Mouse (Mus musculus) cerebellum, adult 2 months (tissue): ENCODE measurements around the gene Terf2.

Source experiments
- CTCF ChIP-seq: fragments of 200-500 bp; IDR thresholded peaks from 2 replicates; pipeline ENCODE4 v1.5.1; 2011; ENCODE audit warnings: low read depth, mild to moderate bottlenecking, control low read depth, low read length, moderate library complexity, borderline replicate concordance; ENCODE audit not compliant: insufficient read depth
- POLR2A ChIP-seq: fragments of 200-500 bp; IDR thresholded peaks from 2 replicates; pipeline ENCODE4 v1.6.1; 2011; ENCODE audit warnings: low read length, control low read depth, borderline replicate concordance; ENCODE audit not compliant: insufficient read depth

DNA sequence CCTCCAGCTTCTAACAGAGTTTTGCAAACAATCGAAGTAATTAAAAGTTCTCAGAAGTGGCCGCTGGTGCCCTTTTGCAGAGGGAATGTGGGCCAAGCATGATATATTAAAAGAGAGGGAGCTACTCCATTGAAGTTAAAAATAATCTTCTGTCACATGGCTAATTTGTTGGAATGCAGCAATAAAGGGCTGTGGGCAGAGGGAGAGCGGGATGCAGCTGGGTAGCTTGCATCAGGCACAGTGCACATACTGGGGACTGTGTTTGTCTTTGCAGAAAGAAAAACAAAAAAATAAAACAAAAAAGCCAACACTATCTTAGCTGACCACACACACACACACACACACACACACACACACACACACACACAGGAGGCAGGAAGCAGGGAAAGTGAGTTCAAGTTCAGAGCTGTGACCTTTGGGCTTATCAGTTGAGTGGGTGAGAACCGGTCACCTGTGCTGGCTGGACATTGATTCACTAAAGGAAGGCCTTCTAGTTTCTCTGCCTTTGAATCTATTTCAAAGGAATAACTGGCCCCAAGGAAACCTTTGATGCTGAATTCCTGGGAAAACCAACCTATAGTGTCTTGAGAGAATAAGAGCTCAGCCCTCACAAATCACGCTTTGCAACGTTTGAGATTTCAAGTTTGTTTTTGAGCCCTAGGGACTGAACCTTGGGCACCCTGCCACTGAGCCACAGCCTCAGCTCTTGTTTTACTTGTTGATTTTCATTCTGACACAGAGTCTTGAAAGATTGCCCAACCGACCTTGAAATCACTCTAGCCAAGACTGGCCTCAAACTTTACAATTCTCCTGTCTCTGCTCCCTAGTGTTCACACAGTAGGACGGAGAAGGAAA is 33.1 kb upstream of the Terf2 start:
- no peak for TF ChIP-seq CTCF
- TF ChIP-seq POLR2A = no peak
